Mouse (Mus musculus) layer of hippocampus, postnatal 36 days (tissue): Measurements from ENCODE around the gene Zc3h8. TPM values are rescaled to one million over a fixed set of nuclear protein-coding genes. Genes with fewer than 3 reads are reported as not detected.

Experiments
- DNase-seq, 2 experiments: peaks; one replicate each; pipeline ENCODE4 v3.0.0; 2022
- microRNA-seq, 2 experiments: library from miRNA; unstranded; fragments of <30 nt; microRNA quantifications; one replicate each; pipeline ENCODE4 v1.2.0; 2021
- total RNA-seq, 2 experiments: library from RNA; stranded (reverse); gene quantifications; 2 replicates each; pipeline ENCODE4 v1.2.3; 2021

Zc3h8 gene
- total RNA-seq, 2 experiments from 2014 or later = 5.8 to 6.0 TPM

DNA sequence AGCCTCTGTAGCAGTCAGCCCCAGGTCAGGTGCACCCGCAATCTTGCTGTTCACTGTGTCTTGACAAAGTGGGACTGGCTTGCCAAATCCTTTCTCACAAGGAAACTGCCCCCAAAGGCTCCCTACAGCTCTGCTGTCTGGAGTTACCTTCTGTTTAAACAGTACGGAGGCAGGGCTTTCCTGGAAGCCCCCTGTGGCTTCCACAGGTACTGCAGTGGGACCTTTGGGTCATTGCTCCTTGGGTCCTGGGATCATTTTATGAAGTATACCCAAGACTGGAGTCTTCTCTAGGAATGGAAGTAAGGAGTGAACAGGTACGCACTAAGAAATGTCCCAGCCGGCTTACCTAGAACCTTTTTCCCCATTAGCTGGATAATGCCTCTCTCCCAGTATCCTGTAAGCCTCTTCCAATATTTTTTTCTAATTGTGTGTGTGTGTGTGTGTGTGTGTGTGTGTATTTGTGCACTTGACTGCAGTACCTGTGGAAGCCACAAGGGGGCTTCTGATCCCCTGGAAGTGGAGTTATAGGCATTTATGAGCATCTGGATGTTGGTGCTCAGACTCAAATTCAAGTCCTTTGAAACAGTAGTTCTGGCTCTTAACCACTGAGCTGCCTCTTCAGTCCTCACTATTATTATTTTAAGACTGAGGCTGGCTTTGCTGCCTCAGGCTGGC, 53.1 kb downstream of the Zc3h8 start:
- no peak for DNase-seq

DNA sequence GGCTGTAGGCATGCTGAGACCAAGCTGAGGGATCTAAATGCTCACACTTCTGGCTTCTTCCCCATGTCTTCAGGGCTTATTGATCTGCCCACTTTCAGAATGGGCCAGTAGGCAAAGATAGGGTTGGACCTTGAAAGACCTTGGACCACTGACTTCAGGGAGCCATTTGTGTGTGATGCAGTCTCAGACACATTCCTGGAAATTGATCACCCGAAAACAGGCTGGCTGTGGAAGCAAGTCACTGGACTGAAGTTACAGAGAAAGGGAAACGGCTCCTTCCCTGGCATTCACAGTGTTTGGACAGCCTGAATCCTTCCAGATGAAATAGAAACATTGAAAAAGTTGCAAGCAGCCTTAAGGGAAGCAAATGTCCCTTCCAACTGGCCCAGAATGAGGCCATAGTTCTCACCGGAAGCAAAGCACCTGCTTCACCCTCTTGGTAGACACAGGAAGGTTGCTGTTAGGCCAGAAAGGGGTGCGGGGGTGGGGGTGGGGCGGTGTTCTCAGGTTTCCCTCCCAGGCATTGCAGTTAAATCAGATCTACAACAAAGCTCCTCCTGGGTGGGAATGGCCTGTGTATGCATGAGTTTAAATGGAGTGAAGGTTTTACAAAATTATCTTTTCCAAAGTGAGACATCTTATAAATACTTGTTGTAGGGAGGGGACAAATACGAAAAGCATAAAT, 55.9 kb downstream of the Zc3h8 start:
- no peak for DNase-seq

DNA sequence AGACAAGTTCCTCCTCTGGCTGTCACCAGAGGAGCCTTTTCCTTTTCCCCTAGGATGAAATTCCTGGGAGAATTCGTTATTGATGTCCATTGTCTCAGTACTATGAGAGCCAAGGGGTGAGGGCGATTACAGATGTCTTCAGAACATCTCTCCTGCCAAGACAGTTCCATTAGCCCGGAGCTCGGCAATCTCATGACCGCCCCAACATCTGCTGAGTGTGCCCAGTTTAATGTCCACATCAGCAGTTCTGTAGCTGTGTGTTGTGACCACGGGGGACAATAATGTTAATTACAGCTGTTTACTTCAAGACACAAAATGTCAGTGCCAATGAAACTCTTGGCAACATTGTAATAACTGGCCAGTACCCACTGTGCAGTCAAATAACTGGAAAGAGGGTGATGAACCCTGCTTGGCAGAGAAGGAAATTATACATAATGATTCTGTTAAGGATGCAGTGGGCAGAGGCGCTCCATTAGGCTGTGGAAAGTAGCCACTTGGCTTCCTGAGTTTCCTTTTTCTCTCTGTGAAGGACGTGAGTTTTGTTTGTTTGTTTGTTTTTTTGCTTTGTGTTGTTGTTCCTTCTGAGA, 58.6 kb downstream of the Zc3h8 start:
- no peak for DNase-seq

DNA sequence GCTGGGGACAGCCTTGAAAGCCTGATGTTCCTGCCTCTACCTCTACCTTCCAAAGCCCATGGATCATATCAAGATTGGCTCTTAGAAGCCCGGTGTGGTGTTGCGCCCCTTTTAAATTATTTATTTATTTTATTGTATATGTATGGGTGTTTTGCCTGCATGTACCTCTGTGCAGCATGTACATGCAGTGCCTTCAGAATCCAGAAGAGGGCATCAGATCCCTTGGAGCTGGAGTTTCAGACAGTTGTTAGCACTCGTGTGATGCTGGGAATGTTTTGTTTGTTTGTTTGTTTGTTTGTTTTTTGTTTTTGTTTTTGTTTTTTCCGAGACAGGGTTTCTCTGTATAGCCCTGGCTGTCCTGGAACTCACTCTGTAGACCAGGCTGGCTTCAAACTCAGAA, 62.6 kb downstream of the Zc3h8 start:
- DNase-seq = no peak

Small RNAs within 50 kb of the gene (microRNA-seq; reads per million reads assigned to microRNA genes)
- gene Gm22859 = 0 reads per million in 2 experiments

Other genes starting within 250 kb of the Zc3h8 start
- gene Mertk, start 245.1 kb downstream of the Zc3h8 start, total RNA-seq = 10 to 100 TPM; 26.2 to 44.1 TPM
- gene Tmem87b, start 126.0 kb downstream of the Zc3h8 start, total RNA-seq = 10 to 100 TPM; 34.7 to 36.1 TPM
- under 1 TPM; 0.72 to 0.91 TPM for gene Fbln7, start 81.1 kb downstream of the Zc3h8 start, total RNA-seq
- gene Zc3h6, start 23.3 kb upstream of the Zc3h8 start, total RNA-seq = 10 to 100 TPM; 15.6 to 17.2 TPM
- 1 to 10 TPM; 3.2 to 4.9 TPM for gene Gm10762, start 23.6 kb upstream of the Zc3h8 start, total RNA-seq
- under 1 TPM in 1 of 2 experiments, not detected in 1; 0.07 TPM for gene Vinac1, start 104.1 kb upstream of the Zc3h8 start, total RNA-seq
- gene Ttl, start 121.9 kb upstream of the Zc3h8 start, total RNA-seq = 10 to 100 TPM; 32.2 to 33.4 TPM
- 10 to 100 TPM; 16.0 to 18.3 TPM for gene Polr1b, start 156.9 kb upstream of the Zc3h8 start, total RNA-seq
- 10 to 100 TPM; 10.8 to 12.4 TPM for gene Chchd5, start 185.6 kb upstream of the Zc3h8 start, total RNA-seq